Mouse (Mus musculus) heart, embryonic 13.5 days (tissue): ENCODE measurements around the gene Fes. TPM values are rescaled to one million over a fixed set of nuclear protein-coding genes. Genes with fewer than 3 reads are reported as not detected.

Experiments used
- ATAC-seq: fragments of 200-750 bp; cut with Nextera tagmentation; 2 replicates; pipeline ENCODE4 v1.8.0; 2017; ENCODE audit warnings: moderate TSS enrichment; ENCODE audit not compliant: insufficient number of reproducible peaks, low FRiP score, low TSS enrichment; ENCODE audit errors: extremely low read depth
- H3K27ac ChIP-seq: fragments of 300-500 bp; sonication (generic); replicated peaks from 2 replicates; pipeline ENCODE4 v1.5.1; 2015; ENCODE audit warnings: moderate library complexity, mild to moderate bottlenecking, inconsistent platforms
- H3K27me3 ChIP-seq: fragments of 300-500 bp; sonication (generic); replicated peaks from 2 replicates; pipeline ENCODE4 v1.6.1; 2015; ENCODE audit warnings: mild to moderate bottlenecking, inconsistent platforms
- H3K36me3 ChIP-seq: fragments of 300-500 bp; sonication (generic); 2 replicates; pipeline ENCODE4 v1.6.1; 2015; ENCODE audit warnings: mild to moderate bottlenecking, inconsistent platforms
- H3K4me1 ChIP-seq: fragments of 300-500 bp; sonication (generic); 2 replicates; pipeline ENCODE4 v1.6.1; 2015; ENCODE audit warnings: inconsistent platforms
- H3K4me2 ChIP-seq: fragments of 300-500 bp; sonication (generic); 2 replicates; pipeline ENCODE4 v1.6.1; 2015; ENCODE audit warnings: inconsistent platforms, mild to moderate bottlenecking, moderate library complexity
- H3K4me3 ChIP-seq: fragments of 300-500 bp; sonication (generic); 2 replicates; pipeline ENCODE4 v1.5.1; 2015; ENCODE audit warnings: moderate library complexity, mild to moderate bottlenecking, inconsistent platforms
- H3K9ac ChIP-seq: fragments of 300-500 bp; sonication (generic); 2 replicates; pipeline ENCODE4 v1.6.1; 2015; ENCODE audit warnings: inconsistent platforms, mild to moderate bottlenecking, moderate library complexity
- H3K9me3 ChIP-seq: fragments of 300-500 bp; sonication (generic); 2 replicates; pipeline ENCODE4 v1.6.1; 2016; ENCODE audit warnings: inconsistent platforms
- WGBS: fragments of 180-500 bp; shearing (Covaris S2); methylation state at CpG from one replicate; pipeline ENCODE4 v1.1.7; 2015; ENCODE audit warnings: mixed read lengths; 5-methylcytosine and 5-hydroxymethylcytosine counted together
- polyA plus RNA-seq: library from polyadenylated mRNA; unstranded; fragments of >200 nt; fragmentation: Nextera tagmentation; extraction: Ambion mirVana; gene quantifications from 2 replicates; pipeline ENCODE4 v1.2.1, GENCODE M21; 2015

The Fes gene
- polyA plus RNA-seq, 1 experiment from 2014 or later = 10.8 TPM

DNA sequence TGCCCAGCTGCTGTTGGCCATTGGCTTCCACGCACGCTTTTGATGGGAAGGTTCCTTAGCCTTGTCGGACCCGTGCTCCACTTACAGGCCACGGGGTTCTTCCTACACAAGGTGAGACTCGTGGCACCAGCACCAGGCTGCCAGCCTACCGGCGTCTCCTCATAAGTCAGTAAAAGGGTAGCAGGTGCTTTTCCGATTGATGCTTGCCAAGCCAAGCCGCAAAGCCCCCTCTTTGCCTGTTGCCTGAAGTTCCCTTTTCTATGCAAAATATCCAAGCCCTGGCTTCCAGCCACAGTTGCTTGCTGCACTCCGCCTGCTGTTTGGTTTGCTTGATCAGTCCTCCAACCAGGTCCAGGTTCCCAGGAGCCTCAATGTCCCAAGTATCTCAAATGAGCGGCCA lies 13.9 kb downstream of the Fes start:
- no peak overlapping the region for H3K4me3 ChIP-seq
- peaks cover 22% of the 10 kb centered on the region for H3K4me1 ChIP-seq
- peaks cover 6% of the 10 kb centered on the region; the same call in 1 of the 2 replicates for H3K36me3 ChIP-seq
- no peaks in the 10 kb centered on the region for H3K27me3 ChIP-seq
- WGBS = 81% methylated on average over 12 of the region's 12 CpGs
- H3K9me3 ChIP-seq = no peaks in the 10 kb centered on the region
- H3K27ac ChIP-seq = no peak overlapping the region
- H3K4me2 ChIP-seq = no peak overlapping the region
- ATAC-seq = no peak
- 0 out of 2 replicates have a peak overlapping the region, but pooled peaks have one; percentile 19 for H3K9ac ChIP-seq

DNA sequence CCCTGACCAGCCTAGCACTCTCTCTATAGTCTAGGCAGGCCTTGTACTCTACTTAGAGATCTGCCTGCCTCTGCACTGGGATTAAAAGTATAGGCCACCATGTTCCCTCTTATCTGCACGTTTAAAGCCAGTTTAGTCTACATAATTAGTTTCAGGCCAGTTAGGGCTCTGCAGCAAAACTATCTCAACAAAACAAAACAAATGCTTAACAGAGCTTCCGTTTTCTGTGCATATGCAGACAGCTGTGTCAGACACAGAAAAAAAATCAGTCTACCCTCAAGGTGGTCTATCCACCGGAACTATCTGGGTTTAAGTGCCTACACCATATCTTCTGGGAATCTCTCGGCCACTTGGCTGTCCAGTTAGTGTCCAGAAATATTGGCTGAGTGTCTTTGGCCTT lies 14.4 kb downstream of the Fes start:
- no peak overlapping the region for H3K9ac ChIP-seq
- 68% methylated on average over 4 of the region's 4 CpGs for WGBS
- no peaks in the 10 kb centered on the region for H3K9me3 ChIP-seq
- ATAC-seq = no peak
- no peak overlapping the region for H3K4me3 ChIP-seq
- H3K4me1 ChIP-seq = peaks cover 25% of the 10 kb centered on the region
- no peak overlapping the region for H3K27ac ChIP-seq
- H3K36me3 ChIP-seq = peaks cover 5% of the 10 kb centered on the region
- H3K27me3 ChIP-seq = no peaks in the 10 kb centered on the region
- H3K4me2 ChIP-seq = no peak overlapping the region

DNA sequence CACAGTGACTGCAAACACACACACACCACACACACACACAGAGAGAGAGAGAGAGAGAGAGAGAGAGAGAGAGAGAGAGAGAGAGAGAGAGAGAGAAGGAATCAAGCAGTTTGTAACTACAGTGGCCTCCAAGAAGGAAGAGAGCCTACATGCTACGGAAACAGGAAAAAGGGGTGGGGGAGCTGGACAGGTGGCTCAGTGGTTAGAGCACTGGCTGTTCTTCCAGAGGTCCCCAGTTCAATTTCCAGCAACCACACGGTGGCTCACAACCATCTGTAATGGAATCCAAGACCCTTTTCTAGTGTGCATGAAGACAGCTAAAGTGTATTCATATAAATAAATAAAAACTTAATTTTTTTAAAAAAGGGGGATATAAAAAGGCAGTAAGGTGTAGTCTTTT lies 15.1 kb downstream of the Fes start:
- no peak overlapping the region for H3K9ac ChIP-seq
- no peaks in the 10 kb centered on the region for H3K9me3 ChIP-seq
- peaks cover 29% of the 10 kb centered on the region for H3K4me1 ChIP-seq
- H3K4me2 ChIP-seq = no peak overlapping the region
- no peak for ATAC-seq
- WGBS = 47% methylated on average over 2 of the region's 2 CpGs
- peaks cover 10% of the 10 kb centered on the region for H3K36me3 ChIP-seq
- no peaks in the 10 kb centered on the region for H3K27me3 ChIP-seq
- H3K27ac ChIP-seq = no peak overlapping the region
- H3K4me3 ChIP-seq = no peak overlapping the region

DNA sequence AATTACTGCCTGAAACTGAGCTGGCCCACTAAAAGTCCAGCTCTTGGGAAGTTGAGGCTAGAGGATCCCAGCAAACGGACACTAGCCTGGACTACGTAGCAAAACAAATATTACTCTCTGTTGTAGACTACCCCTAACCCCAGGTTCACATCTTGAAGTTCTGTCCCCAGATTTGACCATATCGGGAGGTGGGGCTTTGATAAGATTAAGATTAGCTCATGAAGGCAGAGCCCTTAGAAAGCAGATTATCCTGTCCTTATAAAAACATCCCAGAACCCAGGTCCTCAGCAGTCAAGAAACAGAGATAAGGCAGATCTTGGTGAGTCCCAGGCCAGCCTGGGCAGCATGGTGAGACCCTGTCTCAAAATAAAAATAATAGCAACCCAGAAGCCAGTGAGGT lies 15.6 kb downstream of the Fes start:
- no peak for ATAC-seq
- Histone ChIP-seq H3K4me2 (no peak overlapping the region), H3K36me3 (peaks cover 15% of the 10 kb centered on the region), H3K4me3 (no peak overlapping the region), H3K9ac (no peak overlapping the region), H3K27ac (no peak overlapping the region), H3K9me3 (no peaks in the 10 kb centered on the region), H3K27me3 (no peaks in the 10 kb centered on the region), H3K4me1 (peaks cover 28% of the 10 kb centered on the region)
- 36% methylated on average over 3 of the region's 3 CpGs for WGBS

DNA sequence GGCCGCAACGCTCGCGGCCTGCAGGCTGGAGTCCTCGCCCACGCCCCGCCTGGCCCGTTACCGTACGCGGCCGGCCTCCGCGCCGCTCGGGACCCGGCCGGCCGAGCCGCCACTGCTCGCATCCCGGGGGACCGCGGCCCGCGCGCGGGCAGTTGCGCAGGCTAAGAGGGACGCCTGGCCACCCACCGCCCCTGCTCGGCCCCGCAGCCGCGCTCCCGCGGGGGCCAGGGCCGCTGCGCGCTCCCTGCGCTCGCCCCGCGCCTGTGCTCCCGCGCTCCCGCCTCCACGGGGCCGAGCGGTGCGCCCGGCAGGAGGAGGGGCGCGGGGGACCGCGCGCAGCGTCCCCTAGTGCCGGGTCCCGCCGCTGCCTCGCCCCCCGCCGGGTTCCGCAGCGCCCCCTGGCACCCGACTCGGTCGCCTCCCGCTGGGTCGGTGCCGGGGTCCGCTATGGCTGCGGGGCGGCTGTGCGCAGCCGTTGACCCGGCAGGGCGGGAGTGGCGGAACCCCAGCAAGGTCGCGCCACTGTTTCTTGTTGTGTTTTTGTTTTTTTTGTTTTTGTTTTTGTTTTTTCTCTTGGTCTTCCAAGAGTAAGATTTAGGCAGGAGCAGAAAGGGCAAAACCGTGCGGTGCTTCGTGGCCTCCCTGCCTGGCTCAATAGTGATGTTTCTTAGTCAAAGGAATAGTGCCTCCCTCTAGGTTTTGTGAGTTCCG lies 16.6 kb downstream of the Fes start, which contains the start of gene Man2a2:
Gene Man2a2, minus strand, starts transcription at position 335 of the 711 bp plus-strand sequence.
- Histone ChIP-seq H3K9ac (peak within 1 kb of the TSS; percentile 94), H3K27ac (peak within 1 kb of the TSS; percentile 92), H3K36me3 (peaks cover 25% of the 10 kb centered on the region), H3K9me3 (no peaks in the 10 kb centered on the region), H3K4me3 (peak within 1 kb of the TSS; percentile 91), H3K4me1 (peaks cover 28% of the 10 kb centered on the region), H3K27me3 (no peaks in the 10 kb centered on the region), H3K4me2 (peak within 1 kb of the TSS; percentile 85)
- WGBS = under 1% methylated on average over 71 of the region's 86 CpGs
- ATAC-seq = peak; percentile 56

DNA sequence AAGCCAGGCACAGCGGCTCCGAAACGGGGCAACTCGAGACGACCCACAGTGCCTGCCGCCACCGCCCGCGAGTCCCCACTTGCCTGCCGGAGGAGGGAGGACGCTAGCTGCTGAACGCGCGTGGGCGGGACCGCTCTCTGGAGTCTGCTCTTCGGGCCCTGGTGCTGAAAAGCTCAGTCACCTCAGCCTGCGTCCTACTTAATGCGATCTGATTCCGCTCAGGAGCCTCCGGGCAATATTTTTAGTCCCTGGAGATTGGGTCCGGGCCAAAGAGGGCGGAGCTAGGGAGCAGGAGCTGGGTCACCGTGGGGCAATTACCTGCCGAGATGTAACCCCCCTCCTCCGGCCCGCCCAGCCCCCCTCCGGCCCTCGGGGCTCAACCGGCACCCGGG lies 17.1 kb downstream of the Fes start:
- Histone ChIP-seq H3K27me3 (no peaks in the 10 kb centered on the region), H3K4me1 (peaks cover 31% of the 10 kb centered on the region), H3K9me3 (no peaks in the 10 kb centered on the region), H3K4me3 (peak overlapping the region; percentile 91), H3K4me2 (peak overlapping the region; percentile 85), H3K9ac (peak overlapping the region; percentile 94), H3K36me3 (peaks cover 31% of the 10 kb centered on the region), H3K27ac (peak overlapping the region; percentile 92)
- under 1% methylated on average over 31 of the region's 31 CpGs for WGBS
- peak; percentile 47; the same call in 1 of the 2 replicates for ATAC-seq

DNA sequence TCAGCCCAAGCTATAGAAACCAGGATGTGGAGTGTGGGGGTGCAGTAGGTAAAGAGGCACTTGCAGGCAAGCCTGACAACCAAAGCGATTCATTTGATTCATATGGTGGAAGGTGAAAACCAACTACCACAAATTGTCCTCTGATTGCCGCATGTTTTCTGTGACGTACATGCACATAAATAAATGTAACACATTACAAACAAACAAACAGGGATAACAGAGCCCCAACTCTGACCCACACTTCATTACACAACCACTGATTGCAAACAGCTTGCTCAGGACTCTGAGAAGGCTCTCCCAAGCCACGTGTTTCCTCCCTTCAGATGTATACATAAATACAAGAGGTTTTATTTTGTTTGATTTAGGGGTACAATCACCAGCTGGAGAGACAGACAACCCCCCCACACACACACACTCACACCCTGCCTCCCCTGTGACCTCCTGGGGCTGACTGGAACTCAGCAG lies 17.7 kb downstream of the Fes start:
- Histone ChIP-seq H3K9me3 (no peaks in the 10 kb centered on the region), H3K4me3 (peak overlapping the region; percentile 91), H3K36me3 (peaks cover 37% of the 10 kb centered on the region), H3K27me3 (no peaks in the 10 kb centered on the region), H3K9ac (peak overlapping the region; percentile 94), H3K27ac (peak overlapping the region; percentile 92), H3K4me2 (peak overlapping the region; percentile 85), H3K4me1 (peaks cover 31% of the 10 kb centered on the region)
- no peak for ATAC-seq
- WGBS = 51% methylated on average over 4 of the region's 4 CpGs

DNA sequence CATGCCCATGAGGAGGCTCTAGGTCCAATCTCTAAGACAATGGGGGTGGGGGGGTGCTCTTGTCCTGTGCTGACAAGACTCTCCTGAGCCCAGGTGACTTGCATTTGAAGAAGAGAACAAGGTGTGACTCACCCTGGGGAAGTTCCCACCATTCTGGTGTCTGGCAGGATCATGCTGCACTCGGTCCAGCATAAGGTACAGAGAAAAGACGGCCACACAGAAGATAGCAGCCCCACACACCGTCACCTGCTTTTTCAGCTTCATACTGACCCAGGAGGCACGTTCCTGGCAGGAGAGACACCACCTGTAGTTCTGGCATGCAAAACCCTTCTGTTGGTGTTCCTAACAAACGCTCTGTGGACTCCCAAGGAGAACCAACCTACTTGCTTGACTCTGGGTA lies 18.3 kb downstream of the Fes start:
- H3K27ac ChIP-seq = peak overlapping the region; percentile 29; the same call in 1 of the 2 replicates
- ATAC-seq = no peak
- WGBS = 64% methylated on average over 5 of the region's 5 CpGs

DNA sequence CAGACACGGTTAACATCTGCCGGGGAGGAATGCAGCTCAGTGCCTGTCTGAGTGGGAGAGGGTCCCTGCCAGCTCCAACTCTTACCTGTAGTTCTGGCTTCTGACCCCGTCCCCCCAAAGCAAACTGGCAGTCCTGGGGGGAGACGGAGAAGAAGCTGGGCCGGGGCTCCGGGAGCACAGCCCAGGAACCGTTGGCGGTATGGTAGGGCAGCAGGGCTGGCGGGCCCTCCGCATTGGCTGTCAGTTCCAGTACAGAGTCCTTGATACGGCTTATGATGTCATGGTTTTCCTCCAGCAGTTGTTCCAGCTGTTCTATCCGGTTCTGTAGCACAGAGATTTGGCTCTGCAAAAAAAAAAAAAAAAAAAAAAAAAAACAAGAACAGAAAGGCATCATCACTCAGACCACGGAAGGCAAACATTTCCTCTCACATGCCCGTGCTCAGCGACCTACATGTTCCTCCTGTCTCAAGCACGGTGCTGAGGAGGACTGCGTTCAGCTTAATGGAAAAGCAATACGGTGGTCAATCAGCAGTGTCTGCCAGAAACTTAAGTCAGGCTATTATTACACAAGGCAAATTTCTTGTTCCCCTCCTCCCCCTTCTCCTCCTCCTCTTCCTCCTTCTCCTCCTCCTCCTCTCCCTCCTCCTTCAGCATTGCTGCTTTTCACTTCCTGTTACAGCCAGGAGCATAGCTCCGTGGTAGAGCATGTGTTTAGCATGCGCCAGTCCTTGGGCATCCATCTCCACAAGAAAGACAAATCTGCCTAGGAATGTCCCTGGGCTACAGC lies 18.9 kb downstream of the Fes start:
- peaks cover 49% of the 10 kb centered on the region for H3K36me3 ChIP-seq
- 67% methylated on average over 20 of the region's 20 CpGs for WGBS
- H3K4me3 ChIP-seq = peak overlapping the region; percentile 6; the same call in 1 of the 2 replicates
- H3K27ac ChIP-seq = peak overlapping the region; percentile 61
- H3K9me3 ChIP-seq = no peaks in the 10 kb centered on the region
- peak overlapping the region; percentile 94 for H3K9ac ChIP-seq
- H3K4me1 ChIP-seq = peaks cover 31% of the 10 kb centered on the region
- ATAC-seq = no peak
- H3K4me2 ChIP-seq = peak overlapping the region; percentile 85
- H3K27me3 ChIP-seq = no peaks in the 10 kb centered on the region

More for the DNA sequence above, 18.3 kb downstream of the Fes start:
- peak overlapping the region; percentile 94 for H3K9ac ChIP-seq
- no peaks in the 10 kb centered on the region for H3K9me3 ChIP-seq
- H3K4me2 ChIP-seq = peak overlapping the region; percentile 85
- peaks cover 31% of the 10 kb centered on the region for H3K4me1 ChIP-seq
- peak overlapping the region; percentile 91 for H3K4me3 ChIP-seq
- H3K36me3 ChIP-seq = peaks cover 42% of the 10 kb centered on the region
- no peaks in the 10 kb centered on the region for H3K27me3 ChIP-seq

DNA sequence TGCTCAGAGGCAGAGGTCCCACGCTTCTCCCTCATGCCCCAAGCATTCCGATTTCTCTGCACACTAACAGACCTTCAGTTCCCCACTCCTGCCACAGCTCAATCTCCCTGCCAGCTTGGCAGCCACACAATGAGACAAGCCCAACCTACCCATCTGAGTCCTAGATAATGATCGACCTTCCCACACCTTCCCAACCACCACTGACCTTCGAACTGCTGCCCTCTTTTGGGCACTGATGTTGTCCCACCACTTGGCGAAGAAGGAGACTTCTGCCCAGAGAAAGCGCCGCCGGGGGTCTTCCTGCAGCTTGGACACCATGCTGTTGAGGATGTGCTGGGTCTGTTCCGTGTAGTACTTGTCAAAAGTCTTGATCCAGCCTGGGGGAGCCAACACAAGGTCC lies 19.7 kb downstream of the Fes start:
- Histone ChIP-seq H3K27me3 (no peaks in the 10 kb centered on the region), H3K27ac (peak overlapping the region; percentile 61), H3K36me3 (peaks cover 57% of the 10 kb centered on the region), H3K4me3 (no peak overlapping the region), H3K9me3 (no peaks in the 10 kb centered on the region), H3K9ac (peak overlapping the region; percentile 50; the same call in 1 of the 2 replicates), H3K4me2 (0 out of 2 replicates have a peak overlapping the region, but pooled peaks have one; percentile 85), H3K4me1 (peaks cover 31% of the 10 kb centered on the region)
- WGBS = 79% methylated on average over 9 of the region's 9 CpGs
- ATAC-seq = no peak

DNA sequence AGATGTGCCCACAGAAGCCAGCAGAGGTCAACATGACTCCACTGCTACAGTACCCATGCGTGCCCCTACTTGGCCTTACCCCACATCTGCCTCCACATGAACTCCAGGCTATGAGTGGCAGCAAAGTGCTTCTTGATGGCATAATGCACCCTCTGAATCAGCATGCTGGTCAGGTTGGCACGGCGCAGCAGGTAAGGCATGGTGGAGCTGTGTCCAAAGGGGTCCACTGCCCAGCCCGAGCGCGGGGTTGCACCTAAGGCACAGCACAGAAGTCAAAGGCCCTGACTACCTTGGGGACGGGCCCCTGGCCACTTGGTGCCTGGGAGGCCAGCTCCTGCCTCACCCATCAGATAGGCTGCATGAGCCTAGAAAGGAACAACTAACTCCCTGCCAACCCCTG lies 20.5 kb downstream of the Fes start:
- Histone ChIP-seq H3K9me3 (no peaks in the 10 kb centered on the region), H3K27ac (no peak overlapping the region), H3K27me3 (no peaks in the 10 kb centered on the region), H3K36me3 (peaks cover 65% of the 10 kb centered on the region), H3K9ac (no peak overlapping the region), H3K4me2 (no peak overlapping the region), H3K4me1 (peaks cover 31% of the 10 kb centered on the region), H3K4me3 (no peak overlapping the region)
- WGBS = 92% methylated on average over 7 of the region's 7 CpGs
- ATAC-seq = no peak
